Mouse (Mus musculus): ENCODE measurements around the gene Tsfm. TPM values are rescaled to one million over a fixed set of nuclear protein-coding genes. Genes with fewer than 3 reads are reported as not detected.

The Tsfm gene
- polyA plus RNA-seq, 1 experiment from 2014 or later: 42.3 TPM

GRCm38 (mm10) chr10:127055406-127055805, 24.8 kb upstream of the Tsfm start:
- no peak overlapping the region for H3K27ac ChIP-seq (ENCODE audit: low read length)
- ATAC-seq (no peak), DNase-seq (ENCODE audit: low spot score) (no peak)
- no peaks in the 10 kb centered on the region for H3K9me3 ChIP-seq (ENCODE audit: low read length)
- no peak overlapping the region for H3K4me2 ChIP-seq (replicated peaks; ENCODE audit: low read depth, low read length)
- no peak overlapping the region for H3K4me3 ChIP-seq (ENCODE audit: low read depth, low read length)
- 0 out of 2 replicates have a peak, but pooled peaks cover 3% of the 10 kb centered on the region for H3K4me1 ChIP-seq (ENCODE audit: insufficient read depth, low read depth, low read length)
- peaks cover 6% of the 10 kb centered on the region; the same call in 1 of the 2 replicates for H3K27me3 ChIP-seq (replicated peaks; ENCODE audit: insufficient read depth, low read length)
- no peak overlapping the region for H3K9ac ChIP-seq (replicated peaks; ENCODE audit: low read depth)
- 88% methylated on average over 8 of the region's 8 CpGs for WGBS
- TF ChIP-seq EP300 (IDR thresholded peaks at IDR 0.05) (no peak), CTCF (IDR thresholded peaks at IDR 0.05) (no peak)
- no peaks in the 10 kb centered on the region for H3K36me3 ChIP-seq (ENCODE audit: insufficient read depth, low read length)

GRCm38 (mm10) chr10:127054646-127055045, 24.0 kb upstream of the Tsfm start:
- peaks cover 9% of the 10 kb centered on the region for H3K27me3 ChIP-seq (replicated peaks; ENCODE audit: insufficient read depth, low read length)
- 55% methylated on average over 4 of the region's 4 CpGs for WGBS

GRCm38 (mm10) chr10:127050119-127050474, 19.5 kb upstream of the Tsfm start:
- no peak overlapping the region for H3K4me2 ChIP-seq (replicated peaks; ENCODE audit: low read depth, low read length)
- H3K4me1 ChIP-seq (ENCODE audit: insufficient read depth, low read depth, low read length): peaks cover 10% of the 10 kb centered on the region; the same call in 1 of the 2 replicates
- 11% methylated on average over 10 of the region's 10 CpGs for WGBS
- H3K36me3 ChIP-seq (ENCODE audit: insufficient read depth, low read length): no peaks in the 10 kb centered on the region
- H3K9ac ChIP-seq (replicated peaks; ENCODE audit: low read depth): no peak overlapping the region
- no peak overlapping the region for H3K27ac ChIP-seq (ENCODE audit: low read length)
- no peak for ATAC-seq
- 0 out of 2 replicates have a peak overlapping the region, but pooled peaks have one; percentile 28 for H3K4me3 ChIP-seq (ENCODE audit: low read depth, low read length)
- H3K9me3 ChIP-seq (ENCODE audit: low read length): no peaks in the 10 kb centered on the region
- peaks cover 28% of the 10 kb centered on the region for H3K27me3 ChIP-seq (replicated peaks; ENCODE audit: insufficient read depth, low read length)
- DNase-seq (ENCODE audit: low spot score): no peak
- no peak for TF ChIP-seq CTCF (IDR thresholded peaks at IDR 0.05)
- no peak for TF ChIP-seq EP300 (IDR thresholded peaks at IDR 0.05)

More at GRCm38 (mm10) chr10:127054646-127055045, 24.0 kb upstream of the Tsfm start:
- H3K9ac ChIP-seq (replicated peaks; ENCODE audit: low read depth): no peak overlapping the region
- no peak for ATAC-seq
- H3K4me2 ChIP-seq (replicated peaks; ENCODE audit: low read depth, low read length): no peak overlapping the region
- DNase-seq (ENCODE audit: low spot score): no peak
- TF ChIP-seq EP300 (IDR thresholded peaks at IDR 0.05): no peak
- TF ChIP-seq CTCF (IDR thresholded peaks at IDR 0.05): 0 out of 2 replicates have a peak, but pooled peaks have one; percentile 14
- H3K27ac ChIP-seq (ENCODE audit: low read length): no peak overlapping the region
- no peaks in the 10 kb centered on the region for H3K9me3 ChIP-seq (ENCODE audit: low read length)
- 0 out of 2 replicates have a peak, but pooled peaks cover 3% of the 10 kb centered on the region for H3K4me1 ChIP-seq (ENCODE audit: insufficient read depth, low read depth, low read length)
- no peaks in the 10 kb centered on the region for H3K36me3 ChIP-seq (ENCODE audit: insufficient read depth, low read length)
- no peak overlapping the region for H3K4me3 ChIP-seq (ENCODE audit: low read depth, low read length)

- no peak overlapping the region for H3K27ac ChIP-seq (ENCODE audit: low read length)
- H3K4me2 ChIP-seq (replicated peaks; ENCODE audit: low read depth, low read length): peak overlapping the region; percentile 38
- WGBS: 4% methylated on average over 29 of the region's 29 CpGs
- peak; percentile 56; the same call in 1 of the 2 replicates for ATAC-seq
- peaks cover 10% of the 10 kb centered on the region; the same call in 1 of the 2 replicates for H3K4me1 ChIP-seq (ENCODE audit: insufficient read depth, low read depth, low read length)
- H3K9me3 ChIP-seq (ENCODE audit: low read length): no peaks in the 10 kb centered on the region
- peaks cover 28% of the 10 kb centered on the region for H3K27me3 ChIP-seq (replicated peaks; ENCODE audit: insufficient read depth, low read length)
- no peak for DNase-seq (ENCODE audit: low spot score)
- H3K4me3 ChIP-seq (ENCODE audit: low read depth, low read length): peak overlapping the region; percentile 28
- H3K9ac ChIP-seq (replicated peaks; ENCODE audit: low read depth): no peak overlapping the region
- no peaks in the 10 kb centered on the region for H3K36me3 ChIP-seq (ENCODE audit: insufficient read depth, low read length)
- peak; percentile 52 for TF ChIP-seq CTCF (IDR thresholded peaks at IDR 0.05)
- no peak for TF ChIP-seq EP300 (IDR thresholded peaks at IDR 0.05)
Measured at GRCm38 (mm10) chr10:127049395-127050118, 18.9 kb upstream of the Tsfm start.

- Histone ChIP-seq H3K27ac (ENCODE audit: low read length) (no peak overlapping the region), H3K27me3 (replicated peaks; ENCODE audit: insufficient read depth, low read length) (peaks cover 28% of the 10 kb centered on the region), H3K36me3 (ENCODE audit: insufficient read depth, low read length) (no peaks in the 10 kb centered on the region), H3K4me3 (ENCODE audit: low read depth, low read length) (peak overlapping the region; percentile 28), H3K9ac (replicated peaks; ENCODE audit: low read depth) (no peak overlapping the region), H3K9me3 (ENCODE audit: low read length) (no peaks in the 10 kb centered on the region), H3K4me2 (replicated peaks; ENCODE audit: low read depth, low read length) (peak overlapping the region; percentile 38), H3K4me1 (ENCODE audit: insufficient read depth, low read depth, low read length) (peaks cover 10% of the 10 kb centered on the region; the same call in 1 of the 2 replicates)
- 4% methylated on average over 35 of the region's 35 CpGs for WGBS
- TF ChIP-seq CTCF (IDR thresholded peaks at IDR 0.05) (no peak), EP300 (IDR thresholded peaks at IDR 0.05) (no peak)
- ATAC-seq: no peak
- DNase-seq (ENCODE audit: low spot score): no peak
Measured at GRCm38 (mm10) chr10:127048608-127049394, 18.2 kb upstream of the Tsfm start.

GRCm38 (mm10) chr10:127047954-127048353, 17.3 kb upstream of the Tsfm start, which contains the start of gene Cyp27b1:
Cyp27b1 (plus strand) TSS chr10:127048250.
- WGBS: 30% methylated on average over 5 of the region's 5 CpGs
- no peak within 1 kb of the TSS for H3K9ac ChIP-seq (replicated peaks; ENCODE audit: low read depth)
- no peaks in the 10 kb centered on the region for H3K9me3 ChIP-seq (ENCODE audit: low read length)
- H3K4me2 ChIP-seq (replicated peaks; ENCODE audit: low read depth, low read length): peak within 1 kb of the TSS; percentile 38
- TF ChIP-seq CTCF (IDR thresholded peaks at IDR 0.05) (no peak), EP300 (IDR thresholded peaks at IDR 0.05) (no peak)
- peaks cover 10% of the 10 kb centered on the region; the same call in 1 of the 2 replicates for H3K4me1 ChIP-seq (ENCODE audit: insufficient read depth, low read depth, low read length)
- peak within 1 kb of the TSS; percentile 28 for H3K4me3 ChIP-seq (ENCODE audit: low read depth, low read length)
- DNase-seq (ENCODE audit: low spot score) (no peak), ATAC-seq (no peak)
- no peak within 1 kb of the TSS for H3K27ac ChIP-seq (ENCODE audit: low read length)
- peaks cover 28% of the 10 kb centered on the region for H3K27me3 ChIP-seq (replicated peaks; ENCODE audit: insufficient read depth, low read length)
- no peaks in the 10 kb centered on the region for H3K36me3 ChIP-seq (ENCODE audit: insufficient read depth, low read length)
